Mouse (Mus musculus): ENCODE data around the gene Gabbr2. TPM values are rescaled to one million over a fixed set of nuclear protein-coding genes. Genes with fewer than 3 reads are reported as not detected.

The Gabbr2 gene
- polyA plus RNA-seq, 1 experiment from 2014 or later, result 0.04 TPM

DNA sequence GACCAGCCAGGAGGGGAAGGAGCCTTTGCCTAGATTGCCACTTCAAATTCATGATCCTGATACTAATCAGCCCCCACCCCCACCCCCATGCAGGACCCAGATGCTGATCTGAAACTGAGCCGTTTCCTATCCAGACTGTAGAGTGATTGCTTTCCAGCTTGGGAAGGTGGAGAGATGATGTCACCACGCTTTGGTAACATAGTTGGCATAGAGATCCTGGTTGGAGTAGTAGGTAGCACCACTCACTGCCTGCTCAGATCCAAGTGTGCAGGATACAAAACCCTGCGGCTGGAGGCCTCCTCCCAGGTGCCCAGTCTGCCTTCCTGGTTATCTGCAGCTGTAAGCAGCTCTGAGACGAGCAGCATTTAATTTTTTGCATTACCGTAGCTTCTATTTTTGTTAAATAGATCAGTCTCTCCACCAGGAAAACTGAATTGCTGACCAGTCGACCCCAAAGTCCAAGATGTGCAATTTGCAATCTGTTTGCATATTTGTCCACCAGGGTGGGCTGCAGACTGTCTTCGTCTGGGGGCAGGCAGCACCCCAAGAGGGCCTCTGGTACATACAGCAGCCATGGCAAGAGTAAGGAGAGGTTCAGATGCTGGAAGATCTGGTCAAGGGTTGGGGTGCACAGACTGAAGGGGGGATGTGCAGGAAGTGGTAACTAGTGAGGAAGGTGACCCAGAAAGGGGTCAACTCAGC is 233.2 kb downstream of the Gabbr2 start:
- ATAC-seq (replicated peaks; ENCODE audit: insufficient number of reproducible peaks, insufficient read depth, low FRiP score, low read depth), result no peak
- Histone ChIP-seq H3K27ac (no peak overlapping the region), H3K36me3 (no peaks in the 10 kb centered on the region), H3K4me1 (replicated peaks) (no peaks in the 10 kb centered on the region; the same call in 1 of the 2 replicates), H3K4me2 (no peak overlapping the region), H3K9me3 (replicated peaks) (no peaks in the 10 kb centered on the region), H3K9ac (no peak overlapping the region), H3K4me3 (no peak overlapping the region), H3K27me3 (peaks cover 6% of the 10 kb centered on the region; the same call in 1 of the 2 replicates)
- 64% methylated on average over 7 of the region's 7 CpGs for WGBS

DNA sequence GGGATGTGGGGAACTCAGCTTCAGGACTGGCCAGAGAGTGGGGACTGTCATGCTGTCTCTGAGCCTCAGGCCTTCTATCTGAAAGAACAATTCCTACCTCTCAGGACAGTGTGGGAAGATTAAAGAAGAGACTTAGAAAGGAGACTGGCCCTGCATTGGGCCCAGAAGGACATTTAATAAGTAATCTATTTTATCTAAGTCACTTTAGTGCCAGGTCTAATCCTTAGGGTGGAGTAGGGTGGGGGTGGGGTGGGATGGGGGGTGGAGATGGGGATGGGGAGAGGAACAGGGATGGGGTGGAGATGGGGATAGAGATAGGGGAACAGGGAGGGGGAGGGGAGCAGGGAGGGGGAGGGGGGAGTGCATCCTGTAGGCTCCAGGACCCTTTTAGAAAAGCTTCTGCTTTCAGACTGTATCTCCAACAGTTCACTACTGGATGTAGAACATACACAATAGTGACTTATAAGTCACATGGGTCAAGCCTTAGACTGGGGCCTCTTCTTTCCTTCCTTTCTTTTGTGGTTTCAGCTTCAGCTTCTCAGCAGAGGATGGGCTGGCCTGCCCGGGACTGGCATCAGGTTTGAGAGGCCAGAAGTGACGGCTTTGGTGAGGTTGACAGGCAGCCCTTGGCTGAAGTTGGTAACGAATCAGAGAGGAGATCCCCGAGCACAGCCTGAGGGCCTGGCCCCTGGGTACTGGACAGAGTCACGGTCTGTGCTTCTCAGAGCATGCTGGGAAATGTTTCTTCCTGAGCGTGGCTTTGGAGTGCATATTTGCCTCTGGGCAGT is 237.1 kb downstream of the Gabbr2 start:
- H3K4me1 ChIP-seq (replicated peaks), result no peaks in the 10 kb centered on the region; the same call in 1 of the 2 replicates

DNA sequence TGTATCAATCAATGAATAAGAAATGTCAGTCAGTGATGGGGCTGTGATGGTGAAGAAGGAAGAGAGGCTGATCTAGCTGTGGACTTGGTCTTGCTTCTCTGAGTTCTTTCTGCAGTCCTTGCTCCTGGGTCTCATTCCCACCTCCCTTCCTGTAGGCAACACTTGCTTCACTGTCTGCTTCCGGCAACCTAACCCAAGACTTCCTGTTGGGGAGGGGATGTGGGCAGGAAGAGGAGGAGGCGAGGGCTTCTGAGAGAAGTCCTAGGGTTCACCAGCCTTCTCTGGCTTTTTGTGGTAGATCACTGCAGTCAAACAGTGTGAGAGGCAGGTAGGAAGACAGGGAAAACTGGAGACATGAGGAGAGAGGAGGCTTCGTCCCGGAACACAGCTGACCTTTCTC is 239.4 kb downstream of the Gabbr2 start:
- H3K27me3 ChIP-seq, result 0 out of 2 replicates have a peak, but pooled peaks cover 6% of the 10 kb centered on the region
- H3K36me3 ChIP-seq, result no peaks in the 10 kb centered on the region
- H3K9me3 ChIP-seq (replicated peaks), result no peaks in the 10 kb centered on the region
- H3K4me2 ChIP-seq, result no peak overlapping the region
- H3K27ac ChIP-seq, result no peak overlapping the region
- ATAC-seq (replicated peaks; ENCODE audit: insufficient number of reproducible peaks, insufficient read depth, low FRiP score, low read depth), result no peak
- H3K9ac ChIP-seq, result no peak overlapping the region
- H3K4me1 ChIP-seq (replicated peaks), result no peaks in the 10 kb centered on the region; the same call in 1 of the 2 replicates
- no peak overlapping the region for H3K4me3 ChIP-seq
- 51% methylated on average over 4 of the region's 4 CpGs for WGBS

More for the DNA sequence above, 237.1 kb downstream of the Gabbr2 start:
- WGBS, result 28% methylated on average over 6 of the region's 6 CpGs
- Histone ChIP-seq H3K27ac (no peak overlapping the region), H3K36me3 (no peaks in the 10 kb centered on the region), H3K4me3 (no peak overlapping the region), H3K9ac (no peak overlapping the region), H3K4me2 (no peak overlapping the region), H3K9me3 (replicated peaks) (no peaks in the 10 kb centered on the region), H3K27me3 (peaks cover 6% of the 10 kb centered on the region; the same call in 1 of the 2 replicates)
- no peak for ATAC-seq (replicated peaks; ENCODE audit: insufficient number of reproducible peaks, insufficient read depth, low FRiP score, low read depth)

DNA sequence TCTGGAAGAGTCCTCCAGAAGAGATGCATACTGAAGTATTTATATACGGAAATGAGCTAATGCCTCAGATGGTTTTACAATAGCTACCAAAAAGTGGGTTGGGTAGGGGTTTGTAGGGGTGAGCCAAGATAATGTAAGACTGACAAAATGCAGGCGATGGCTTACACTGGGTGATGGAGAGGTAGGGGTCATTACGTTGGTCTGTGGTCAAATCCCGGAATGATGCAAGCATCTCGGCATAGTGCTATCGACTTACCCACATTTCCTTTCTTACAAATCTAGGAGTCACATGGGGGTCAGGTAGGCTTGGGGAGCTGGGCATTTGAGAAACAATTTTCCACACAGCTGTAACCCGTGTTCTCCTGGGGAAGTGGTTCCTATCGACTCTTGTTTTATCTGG is 242.7 kb downstream of the Gabbr2 start:
- H3K4me1 ChIP-seq (replicated peaks), result peaks cover 16% of the 10 kb centered on the region
- 81% methylated on average over 8 of the region's 8 CpGs for WGBS
- no peak overlapping the region for H3K9ac ChIP-seq
- no peaks in the 10 kb centered on the region for H3K9me3 ChIP-seq (replicated peaks)
- H3K27ac ChIP-seq, result no peak overlapping the region
- H3K27me3 ChIP-seq, result 0 out of 2 replicates have a peak, but pooled peaks cover 7% of the 10 kb centered on the region
- no peak overlapping the region for H3K4me2 ChIP-seq
- no peak for ATAC-seq (replicated peaks; ENCODE audit: insufficient number of reproducible peaks, insufficient read depth, low FRiP score, low read depth)
- no peaks in the 10 kb centered on the region for H3K36me3 ChIP-seq
- H3K4me3 ChIP-seq, result no peak overlapping the region

DNA sequence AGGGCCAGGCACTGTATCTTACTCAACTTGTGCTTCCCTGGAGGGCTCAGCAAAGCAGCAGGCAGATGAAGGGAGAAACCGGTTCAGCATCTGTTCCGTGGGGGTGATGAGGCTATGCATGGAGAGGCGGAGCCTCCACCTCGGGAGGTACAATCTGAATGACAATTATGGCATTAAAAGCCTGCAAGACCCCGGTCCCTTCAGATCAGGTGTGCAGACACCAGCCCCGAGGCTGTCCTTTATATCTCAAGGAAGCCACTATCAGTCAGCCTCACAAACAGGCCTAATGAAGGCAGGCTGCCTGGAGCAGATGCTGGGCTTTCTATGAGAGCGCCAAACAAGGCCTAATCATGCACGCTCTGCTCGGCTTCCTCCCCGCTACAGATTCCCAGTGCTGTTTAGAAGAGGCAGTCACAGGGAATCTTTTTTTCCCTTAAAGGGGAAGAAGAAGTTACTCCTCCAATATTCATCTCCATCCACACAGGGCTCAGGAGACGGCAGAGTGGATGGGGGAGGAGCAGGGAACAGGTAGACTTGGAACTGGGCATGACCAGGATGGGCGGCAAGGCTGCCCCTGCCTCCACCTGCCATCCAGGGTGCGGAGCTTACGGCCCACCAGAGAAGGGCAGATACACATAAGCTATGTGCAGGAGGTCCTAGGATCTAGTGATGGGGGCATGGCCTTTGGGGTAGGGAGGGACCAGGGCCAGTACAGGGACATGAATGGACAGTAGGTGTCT is 244.5 kb downstream of the Gabbr2 start:
- H3K27ac ChIP-seq, result no peak overlapping the region
- no peak overlapping the region for H3K9ac ChIP-seq
- no peak for ATAC-seq (replicated peaks; ENCODE audit: insufficient number of reproducible peaks, insufficient read depth, low FRiP score, low read depth)
- H3K27me3 ChIP-seq, result 0 out of 2 replicates have a peak, but pooled peaks cover 7% of the 10 kb centered on the region
- no peaks in the 10 kb centered on the region for H3K36me3 ChIP-seq
- WGBS, result 43% methylated on average over 14 of the region's 14 CpGs
- no peak overlapping the region for H3K4me2 ChIP-seq
- H3K9me3 ChIP-seq (replicated peaks), result no peaks in the 10 kb centered on the region
- peaks cover 19% of the 10 kb centered on the region for H3K4me1 ChIP-seq (replicated peaks)
- no peak overlapping the region for H3K4me3 ChIP-seq

DNA sequence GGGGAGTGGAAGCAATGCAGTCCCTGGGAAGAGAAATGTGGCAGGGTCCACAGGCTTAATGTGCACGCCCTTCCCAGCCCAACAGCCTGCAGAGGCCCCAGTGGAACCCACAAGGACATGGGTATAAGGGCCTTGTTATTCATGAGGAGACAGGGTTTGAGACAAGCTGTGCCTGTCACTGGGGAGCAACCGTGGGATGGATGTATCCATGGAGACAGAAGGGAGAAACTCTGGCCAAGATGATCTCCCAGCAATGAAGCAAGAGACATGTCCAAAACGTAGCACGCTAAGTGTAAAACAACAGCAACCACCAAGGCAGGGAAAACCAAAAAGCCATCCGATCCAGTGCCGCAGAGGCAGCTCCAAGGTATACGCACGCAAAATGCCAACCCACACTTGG is 246.1 kb downstream of the Gabbr2 start:
- H3K4me1 ChIP-seq (replicated peaks), result peaks cover 19% of the 10 kb centered on the region
- H3K27ac ChIP-seq, result no peak overlapping the region
- H3K4me2 ChIP-seq, result no peak overlapping the region
- ATAC-seq (replicated peaks; ENCODE audit: insufficient number of reproducible peaks, insufficient read depth, low FRiP score, low read depth), result no peak
- H3K4me3 ChIP-seq, result no peak overlapping the region
- WGBS, result 81% methylated on average over 8 of the region's 8 CpGs
- H3K27me3 ChIP-seq, result 0 out of 2 replicates have a peak, but pooled peaks cover 7% of the 10 kb centered on the region
- no peaks in the 10 kb centered on the region for H3K36me3 ChIP-seq
- no peaks in the 10 kb centered on the region for H3K9me3 ChIP-seq (replicated peaks)
- H3K9ac ChIP-seq, result no peak overlapping the region

DNA sequence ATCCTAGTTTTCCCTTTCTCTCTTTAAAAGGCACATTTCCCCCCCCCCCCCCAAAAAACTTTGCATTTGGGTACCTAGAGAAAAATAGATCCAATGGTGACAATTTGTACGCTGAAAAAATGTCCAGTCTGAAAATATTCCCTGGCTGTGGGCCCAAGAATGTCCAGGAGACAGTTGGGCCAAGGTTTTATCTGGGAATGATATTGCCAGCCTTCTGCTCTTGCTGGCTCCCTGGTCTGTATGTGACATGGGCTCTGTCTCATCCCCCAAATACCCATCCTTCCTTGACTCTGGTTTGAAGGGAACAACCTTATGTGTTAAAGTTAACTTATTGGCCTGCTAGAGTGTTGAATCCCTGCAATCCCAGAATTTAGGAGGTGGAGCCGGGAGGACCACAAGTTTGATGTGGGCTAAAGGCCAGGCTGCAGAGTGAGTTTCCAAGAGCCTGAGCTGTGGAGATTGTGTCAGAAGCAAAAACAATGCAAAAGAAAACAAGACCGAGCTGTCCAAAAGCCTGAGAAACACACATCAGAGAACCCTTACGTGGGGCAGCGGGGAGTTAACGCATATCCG is 247.0 kb downstream of the Gabbr2 start:
- no peaks in the 10 kb centered on the region for H3K9me3 ChIP-seq (replicated peaks)
- ATAC-seq (replicated peaks; ENCODE audit: insufficient number of reproducible peaks, insufficient read depth, low FRiP score, low read depth), result no peak
- no peak overlapping the region for H3K4me2 ChIP-seq
- H3K9ac ChIP-seq, result no peak overlapping the region
- no peak overlapping the region for H3K4me3 ChIP-seq
- WGBS, result 61% methylated on average over 7 of the region's 7 CpGs
- H3K27ac ChIP-seq, result 0 out of 2 replicates have a peak overlapping the region, but pooled peaks have one; percentile 20
- peaks cover 19% of the 10 kb centered on the region for H3K4me1 ChIP-seq (replicated peaks)
- H3K27me3 ChIP-seq, result 0 out of 2 replicates have a peak, but pooled peaks cover 7% of the 10 kb centered on the region
- no peaks in the 10 kb centered on the region for H3K36me3 ChIP-seq

DNA sequence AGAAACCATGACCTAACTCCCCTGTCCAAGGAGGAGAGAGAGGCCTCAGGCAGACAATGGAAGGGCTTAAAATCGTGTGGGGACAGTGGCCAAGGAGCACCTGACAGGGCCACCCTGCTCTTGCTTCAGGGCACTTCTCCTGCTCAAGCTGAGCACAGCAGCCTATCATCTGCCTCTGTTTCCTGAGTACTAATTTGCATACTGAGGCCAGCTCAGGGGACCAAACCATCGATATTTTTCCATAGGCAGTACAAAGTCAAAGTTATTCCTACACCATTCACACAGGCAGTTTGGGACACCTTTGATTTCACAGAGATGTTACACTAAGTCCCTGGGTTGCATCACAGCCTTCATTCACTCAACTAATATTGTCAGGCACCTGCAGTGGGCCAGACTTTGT is 249.1 kb downstream of the Gabbr2 start:
- WGBS, result 23% methylated on average over 2 of the region's 2 CpGs
- H3K4me1 ChIP-seq (replicated peaks), result peaks cover 19% of the 10 kb centered on the region
- no peak overlapping the region for H3K9ac ChIP-seq
- H3K27me3 ChIP-seq, result 0 out of 2 replicates have a peak, but pooled peaks cover 16% of the 10 kb centered on the region
- H3K4me2 ChIP-seq, result no peak overlapping the region
- no peak overlapping the region for H3K27ac ChIP-seq
- H3K9me3 ChIP-seq (replicated peaks), result no peaks in the 10 kb centered on the region
- no peak for ATAC-seq (replicated peaks; ENCODE audit: insufficient number of reproducible peaks, insufficient read depth, low FRiP score, low read depth)
- no peaks in the 10 kb centered on the region for H3K36me3 ChIP-seq
- H3K4me3 ChIP-seq, result no peak overlapping the region

DNA sequence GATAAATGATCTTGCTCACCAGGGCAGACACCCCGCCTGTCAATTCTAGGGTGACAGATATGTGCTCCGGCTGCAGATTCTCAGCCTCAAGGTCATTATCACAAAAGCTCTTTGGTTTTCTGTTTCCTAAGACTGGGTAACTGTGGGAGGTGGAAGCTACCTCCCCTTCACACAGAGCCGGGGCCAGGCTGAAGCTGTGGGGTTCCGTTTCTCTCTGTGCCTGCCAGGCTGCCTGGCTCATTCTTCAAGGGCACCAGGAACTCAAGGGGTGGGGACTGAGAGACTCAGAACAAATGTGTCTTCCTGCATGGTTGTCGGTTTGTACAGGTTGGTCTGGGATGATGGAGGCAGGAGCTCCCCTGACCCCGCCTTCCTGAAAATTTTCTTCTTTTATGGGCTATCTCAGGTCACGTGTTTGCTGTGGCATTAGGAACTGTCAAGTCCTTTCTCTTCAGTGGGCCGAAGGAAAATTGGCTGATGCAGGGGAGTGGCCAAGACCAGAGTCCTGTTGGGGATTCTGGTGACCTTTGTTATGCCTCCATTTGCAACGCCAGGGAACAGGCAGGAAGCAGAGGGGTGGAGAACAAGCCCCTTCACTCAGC is 254.7 kb downstream of the Gabbr2 start:
- 35% methylated on average over 9 of the region's 9 CpGs for WGBS
- H3K9me3 ChIP-seq (replicated peaks), result no peaks in the 10 kb centered on the region
- H3K9ac ChIP-seq, result no peak overlapping the region
- no peaks in the 10 kb centered on the region for H3K4me1 ChIP-seq (replicated peaks)
- H3K36me3 ChIP-seq, result no peaks in the 10 kb centered on the region
- H3K4me3 ChIP-seq, result no peak overlapping the region
- no peak overlapping the region for H3K4me2 ChIP-seq
- no peak overlapping the region for H3K27ac ChIP-seq
- no peak for ATAC-seq (replicated peaks; ENCODE audit: insufficient number of reproducible peaks, insufficient read depth, low FRiP score, low read depth)
- 0 out of 2 replicates have a peak, but pooled peaks cover 12% of the 10 kb centered on the region for H3K27me3 ChIP-seq

DNA sequence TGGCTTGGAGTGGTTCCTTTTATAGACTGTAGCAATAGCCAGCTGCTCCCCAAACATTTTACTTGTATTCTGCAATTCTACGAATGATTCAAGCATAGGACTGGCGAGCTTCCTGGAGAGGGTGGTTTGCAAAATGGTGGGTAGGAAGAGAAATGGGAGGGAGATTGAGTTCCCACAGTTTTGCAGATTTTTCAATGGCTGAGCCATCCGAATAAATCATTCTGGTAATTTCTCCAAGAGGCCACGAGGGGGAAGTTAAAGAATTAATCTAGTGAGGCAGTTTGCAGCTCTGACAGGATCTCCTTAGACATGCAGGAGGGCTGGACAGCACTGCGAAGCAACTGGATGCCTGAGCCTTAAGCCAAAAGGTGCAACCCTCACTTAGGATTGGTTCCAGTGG is 256.8 kb downstream of the Gabbr2 start:
- Histone ChIP-seq H3K9me3 (replicated peaks) (no peaks in the 10 kb centered on the region), H3K36me3 (no peaks in the 10 kb centered on the region), H3K27me3 (peaks cover 17% of the 10 kb centered on the region; the same call in 1 of the 2 replicates), H3K4me2 (no peak overlapping the region), H3K9ac (no peak overlapping the region), H3K4me3 (no peak overlapping the region), H3K4me1 (replicated peaks) (no peaks in the 10 kb centered on the region), H3K27ac (no peak overlapping the region)
- no peak for ATAC-seq (replicated peaks; ENCODE audit: insufficient number of reproducible peaks, insufficient read depth, low FRiP score, low read depth)
- WGBS, result 56% methylated on average over 5 of the region's 5 CpGs

Data from heart, embryonic 15.5 days (tissue).